ENCODE assay signal across 8 mouse cellular contexts in genomic region chr9:72735822-72736410, GRCm38 (mm10).
DNase-seq lines count a peak whose midpoint lies in the region; ATAC-seq lines count a peak whose summit lies in the region.

No protein-coding gene starts in this region.

- H3K27ac ChIP-seq in midbrain, embryonic 11.5 days (ENCODE audit: low read depth, low read length): no peak overlapping the region
- H3K27ac ChIP-seq in midbrain, embryonic 15.5 days: no peak overlapping the region
- H3K27ac ChIP-seq in intestine, embryonic 16.5 days (ENCODE audit: low read length): no peak overlapping the region

- no peaks in the 10 kb centered on the region for H3K27me3 ChIP-seq in midbrain, embryonic 11.5 days (ENCODE audit: control insufficient read depth, insufficient read depth, low read length)
- no peaks in the 10 kb centered on the region for H3K27me3 ChIP-seq in midbrain, embryonic 15.5 days (replicated peaks)
- no peaks in the 10 kb centered on the region for H3K27me3 ChIP-seq in intestine, embryonic 16.5 days (replicated peaks; ENCODE audit: control insufficient read depth, insufficient read depth, low read length)

- peaks cover 68% of the 10 kb centered on the region for H3K36me3 ChIP-seq in midbrain, embryonic 11.5 days (ENCODE audit: control insufficient read depth, insufficient read depth, low read length)
- peaks cover 79% of the 10 kb centered on the region for H3K36me3 ChIP-seq in midbrain, embryonic 15.5 days (replicated peaks)
- peaks cover 60% of the 10 kb centered on the region for H3K36me3 ChIP-seq in intestine, embryonic 16.5 days (ENCODE audit: control insufficient read depth, insufficient read depth, low read length)

- H3K4me2 ChIP-seq in midbrain, embryonic 11.5 days: no peak overlapping the region
- H3K4me2 ChIP-seq in midbrain, embryonic 15.5 days: no peak overlapping the region
- H3K4me2 ChIP-seq in intestine, embryonic 16.5 days (ENCODE audit: low read depth, low read length): no peak overlapping the region

- no peaks in the 10 kb centered on the region for H3K9me3 ChIP-seq in midbrain, embryonic 11.5 days (ENCODE audit: control insufficient read depth, low read length)
- no peaks in the 10 kb centered on the region for H3K9me3 ChIP-seq in midbrain, embryonic 15.5 days
- H3K9me3 ChIP-seq in intestine, embryonic 16.5 days (ENCODE audit: control insufficient read depth, low read length): no peaks in the 10 kb centered on the region

- H3K9ac ChIP-seq in midbrain, embryonic 11.5 days (ENCODE audit: low read length): no peak overlapping the region
- H3K9ac ChIP-seq in midbrain, embryonic 15.5 days: no peak overlapping the region
- no peak overlapping the region for H3K9ac ChIP-seq in intestine, embryonic 16.5 days (ENCODE audit: low read depth, low read length)

- no peaks in the 10 kb centered on the region for H3K4me1 ChIP-seq in midbrain, embryonic 11.5 days (ENCODE audit: control insufficient read depth, insufficient read depth, low read length)
- no peaks in the 10 kb centered on the region for H3K4me1 ChIP-seq in midbrain, embryonic 15.5 days
- no peaks in the 10 kb centered on the region for H3K4me1 ChIP-seq in intestine, embryonic 16.5 days (ENCODE audit: control insufficient read depth, insufficient read depth, low read length)

- no peak for ATAC-seq in midbrain, embryonic 11.5 days (ENCODE audit: low FRiP score)
- ATAC-seq in midbrain, embryonic 15.5 days (replicated peaks): no peak
- peak; percentile 47; the same call in 1 of the 2 replicates for ATAC-seq in intestine, embryonic 16.5 days
- ATAC-seq in megakaryocyte, adult 5-6 weeks (ENCODE audit: poor library complexity, severe bottlenecking): peak; percentile 60; the same call in 1 of the 2 replicates

- WGBS in midbrain, embryonic 11.5 days: 74% methylated on average over 3 of the region's 3 CpGs
- WGBS in midbrain, embryonic 15.5 days: 71% methylated on average over 3 of the region's 3 CpGs
- WGBS in intestine, embryonic 16.5 days: 57% methylated on average over 3 of the region's 3 CpGs

- no peak overlapping the region for H3K4me3 ChIP-seq in midbrain, embryonic 11.5 days (ENCODE audit: low read depth, low read length)
- no peak overlapping the region for H3K4me3 ChIP-seq in midbrain, embryonic 15.5 days
- H3K4me3 ChIP-seq in intestine, embryonic 16.5 days (ENCODE audit: low read length): no peak overlapping the region

- DNase-seq in adrenal gland, adult (ENCODE audit: inconsistent age in 2 of 2, low spot score in 1 of 2): peak; percentile 42 to 82
- no peak for DNase-seq in adrenal gland, adult 8-10 months
- DNase-seq in midbrain, embryonic 11.5 days (ENCODE audit: low spot score, missing footprints): peak; percentile 97
- peak; percentile 58 for DNase-seq in c-Kit-positive CD71-positive TER-119-negative erythroid progenitor cells, embryonic 14.5 days (ENCODE audit: low read depth)
- DNase-seq in testis, postnatal 14 days (ENCODE audit: low spot score): peak; percentile 59

Comparison
In these comparisons a context has a peak if more than half of its experiments do, and no peak if none do; other contexts are left out.
1. ATAC-seq: peak in intestine, embryonic 16.5 days (single experiment) and megakaryocyte, adult 5-6 weeks (single experiment); none in midbrain, embryonic 11.5 days (single experiment) and midbrain, embryonic 15.5 days (single experiment).